Mouse (Mus musculus) neutrophil, adult 5-6 weeks (primary cell): Measurements from ENCODE around the gene Sass6. TPM values are rescaled to one million over a fixed set of nuclear protein-coding genes. Genes with fewer than 3 reads are reported as not detected.
A peak's percentile ranks its signal among the peaks of the same experiment; 100 is the strongest.
"Not testable (repeated sequence)": the region's sequence is repeated elsewhere in the genome, so short reads cannot be mapped to it uniquely, and the experiment has no call there.

Experiments used
- ATAC-seq: fragments of 151-379, 151-347 bp; 2 replicates; pipeline ENCODE4 v1.8.0; 2017; ENCODE audit warnings: mild to moderate bottlenecking, moderate TSS enrichment; ENCODE audit not compliant: insufficient number of reproducible peaks, poor library complexity, low FRiP score, severe bottlenecking; ENCODE audit errors: extremely low read depth
- total RNA-seq: library from RNA; stranded (forward); fragments of 200-1000 nt; gene quantifications from 2 replicates; pipeline ENCODE4 v1.2.3, GENCODE M21; 2017

The Sass6 gene
- total RNA-seq, 1 experiment from 2014 or later, result 23.4 TPM

GRCm38 (mm10) chr3:116658928-116659565 is 64.3 kb downstream of the Sass6 start:
- ATAC-seq, result no peak

- ATAC-seq, result no peak
Observed at GRCm38 (mm10) chr3:116659856-116660430, 65.2 kb downstream of the Sass6 start.

GRCm38 (mm10) chr3:116661288-116661869 is 66.6 kb downstream of the Sass6 start:
- ATAC-seq, result no peak

- peak; percentile 46 for ATAC-seq
Observed at GRCm38 (mm10) chr3:116661870-116662414, 67.2 kb downstream of the Sass6 start.

GRCm38 (mm10) chr3:116662463-116662863 is 67.7 kb downstream of the Sass6 start, which contains the start of gene Mfsd14a:
Gene Mfsd14a (minus strand): TSS chr3:116662677.
- ATAC-seq, result peak; percentile 98

DNA sequence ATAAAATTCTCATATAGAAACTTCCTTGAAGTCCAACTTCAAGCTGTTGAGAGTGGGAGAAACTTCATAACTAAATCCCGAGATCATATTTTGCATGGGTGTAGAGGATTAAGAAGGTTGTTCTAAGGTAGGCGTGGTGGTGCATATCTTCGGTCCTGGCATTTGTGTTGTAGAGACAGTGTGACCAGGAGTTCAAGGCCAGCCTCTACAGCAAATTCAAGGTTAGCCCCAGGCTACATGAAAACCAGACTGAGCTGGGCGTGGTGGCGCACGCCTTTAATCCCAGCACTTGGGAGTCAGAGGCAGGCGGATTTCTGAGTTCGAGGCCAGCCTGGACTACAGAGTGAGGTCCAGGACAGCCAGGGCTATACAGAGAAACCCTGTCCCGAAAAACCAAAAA is 69.5 kb downstream of the Sass6 start:
- ATAC-seq, result not testable (repeated sequence)

Other genes with a start within 250 kb of the Sass6 start
- 30.1 and 33.1 TPM in 2 replicates for gene Cdc14a, start 170.9 kb upstream of the Sass6 start, total RNA-seq
- gene Rtca, start 86.8 kb upstream of the Sass6 start, total RNA-seq, result 18.9 and 25.5 TPM in 2 replicates
- gene Dbt, start 81.9 kb upstream of the Sass6 start, total RNA-seq, result 8.6 and 8.8 TPM in 2 replicates
- gene Lrrc39, start 32.0 kb upstream of the Sass6 start, total RNA-seq, result 0.61 and 1.2 TPM in 2 replicates
- gene Trmt13, start 19.6 kb downstream of the Sass6 start, total RNA-seq, result 48.3 and 55.2 TPM in 2 replicates
- 83.7 and 85.7 TPM in 2 replicates for gene Mfsd14a, start 67.7 kb downstream of the Sass6 start, total RNA-seq
- gene Gm43191, start 86.3 kb downstream of the Sass6 start, total RNA-seq, result not detected in 2 replicates
- 34.6 and 40.2 TPM in 2 replicates for gene Slc35a3, start 117.8 kb downstream of the Sass6 start, total RNA-seq
- gene Agl, start 213.2 kb downstream of the Sass6 start, total RNA-seq, result 13.9 and 17.3 TPM in 2 replicates